Mouse (Mus musculus): ENCODE measurements around the gene Tubg2.

Tubg2 gene

GRCm38 (mm10) chr11:101138536-101139181 is 17.0 kb upstream of the Tubg2 start:
- 34% methylated on average over 15 of the region's 15 CpGs for WGBS

DNA sequence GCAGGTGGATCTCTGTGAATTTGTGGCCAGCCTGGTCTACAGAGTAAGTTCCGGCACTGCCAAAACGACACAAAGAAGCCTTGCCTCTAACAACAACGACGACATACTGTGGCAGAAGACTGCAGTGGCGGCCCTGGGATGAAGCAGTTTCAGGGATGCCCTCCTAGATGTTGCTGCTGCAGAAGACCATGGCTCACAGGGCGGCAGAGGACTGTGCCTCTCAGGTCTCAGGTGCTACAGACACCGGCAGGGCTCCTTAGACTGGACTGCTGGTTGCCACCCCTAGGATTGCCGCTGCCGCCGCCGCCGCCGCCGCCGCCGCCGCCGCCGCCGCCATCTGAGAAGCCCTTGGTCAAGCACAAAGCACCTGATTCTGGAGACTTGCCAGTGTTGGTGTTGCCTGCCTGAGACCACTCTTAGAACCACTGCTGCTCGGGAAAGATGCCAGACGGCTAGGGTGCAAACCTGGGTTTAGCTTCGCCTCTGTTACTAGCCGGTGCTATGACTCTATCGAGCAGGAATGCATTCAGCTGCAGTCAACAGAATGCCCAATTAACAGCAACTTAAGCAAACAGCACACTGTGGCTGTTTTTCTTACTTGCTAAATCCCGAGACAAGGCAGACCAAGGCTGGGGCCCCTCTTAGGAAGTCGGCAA is 15.4 kb upstream of the Tubg2 start:
- 17% methylated on average over 27 of the region's 27 CpGs for WGBS

GRCm38 (mm10) chr11:101141088-101141487 is 14.6 kb upstream of the Tubg2 start:
- WGBS = 89% methylated on average over 8 of the region's 8 CpGs

DNA sequence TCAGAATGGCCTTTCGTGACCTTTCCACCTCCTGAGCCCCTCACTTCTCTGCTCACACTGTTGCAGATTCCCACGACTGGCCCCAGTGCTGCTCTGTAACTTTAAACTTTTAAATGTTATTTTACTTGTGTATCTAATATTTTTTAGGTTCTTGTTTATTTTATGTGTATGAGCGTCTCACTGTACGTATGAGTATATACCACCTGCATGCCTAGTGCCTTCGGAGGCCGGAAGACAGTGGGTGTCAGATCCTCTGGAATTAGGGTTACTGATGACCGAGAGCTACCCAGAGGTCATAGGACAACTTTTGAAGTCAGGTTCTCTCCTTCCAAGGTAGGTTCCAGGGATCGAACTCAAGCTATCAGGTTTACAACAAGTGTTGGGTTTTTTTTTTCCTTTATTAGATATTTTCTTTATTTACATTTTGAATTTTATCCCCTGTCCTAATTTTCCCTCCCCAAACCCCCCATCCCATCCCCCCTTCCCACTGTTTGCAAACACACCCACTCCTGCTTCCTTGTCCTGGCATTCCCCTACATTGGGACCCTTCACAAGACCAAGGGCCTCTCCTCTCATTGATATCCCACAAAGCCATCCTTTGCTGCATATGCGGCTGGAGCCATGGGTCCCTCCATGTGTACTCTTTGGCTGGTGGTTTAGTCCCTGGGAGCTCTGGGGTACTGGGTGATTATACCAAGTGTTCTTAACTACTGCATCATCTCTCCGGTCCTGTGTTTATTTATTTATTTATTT is 13.3 kb upstream of the Tubg2 start:
- WGBS = 96% methylated on average over 10 of the region's 10 CpGs

GRCm38 (mm10) chr11:101143338-101144225 is 12.1 kb upstream of the Tubg2 start:
- WGBS = 24% methylated on average over 19 of the region's 19 CpGs

DNA sequence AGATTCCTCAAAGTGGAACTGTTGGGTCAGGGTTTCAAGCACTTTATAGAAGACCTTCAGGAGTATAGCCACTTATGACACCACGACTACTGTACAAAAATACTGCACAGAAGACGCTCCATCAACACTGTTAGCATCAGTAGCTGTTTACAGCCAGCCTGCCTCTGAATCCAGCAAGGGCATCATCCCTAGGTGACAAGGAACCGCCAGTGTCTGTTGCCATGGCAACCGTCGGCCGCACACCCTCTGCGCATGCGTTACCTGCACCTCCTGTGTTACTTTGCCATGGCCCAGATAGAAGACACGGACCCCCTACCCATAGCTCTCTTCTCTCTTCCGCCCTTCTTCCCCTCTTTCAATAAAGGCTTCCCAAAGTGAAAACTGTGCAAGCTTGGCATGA is 9.3 kb upstream of the Tubg2 start:
- WGBS = 31% methylated on average over 10 of the region's 10 CpGs

GRCm38 (mm10) chr11:101148751-101149150 is 7.0 kb upstream of the Tubg2 start:
- WGBS = 82% methylated on average over 10 of the region's 10 CpGs

- 62% methylated on average over 9 of the region's 9 CpGs for WGBS
Measured at GRCm38 (mm10) chr11:101149178-101150105, 6.3 kb upstream of the Tubg2 start.

GRCm38 (mm10) chr11:101151063-101151462 is 4.6 kb upstream of the Tubg2 start:
- WGBS = 57% methylated on average over 2 of the region's 2 CpGs

GRCm38 (mm10) chr11:101152825-101153224 is 2.9 kb upstream of the Tubg2 start:
- 73% methylated on average over 1 of the region's 1 CpGs for WGBS

DNA sequence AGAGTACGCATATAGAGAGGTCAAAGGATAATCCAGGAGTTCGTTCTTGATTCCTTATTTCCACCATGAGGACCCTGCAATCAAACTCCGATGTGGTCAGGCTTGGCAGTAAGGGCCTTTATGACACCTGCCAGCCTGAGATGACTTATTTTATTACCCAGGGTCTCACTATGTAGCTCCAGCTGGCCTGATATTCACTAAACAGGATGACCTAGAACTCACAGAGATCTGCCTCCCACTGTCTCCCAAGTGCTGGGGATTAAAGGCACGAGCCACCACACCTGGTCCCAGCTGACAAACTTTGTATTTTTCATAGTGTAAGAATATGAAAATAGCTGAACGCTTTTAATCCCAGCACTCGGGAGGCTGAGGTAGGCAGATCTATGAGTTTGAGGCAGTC is 556 bp upstream of the Tubg2 start:
- 74% methylated on average over 6 of the region's 6 CpGs for WGBS

DNA sequence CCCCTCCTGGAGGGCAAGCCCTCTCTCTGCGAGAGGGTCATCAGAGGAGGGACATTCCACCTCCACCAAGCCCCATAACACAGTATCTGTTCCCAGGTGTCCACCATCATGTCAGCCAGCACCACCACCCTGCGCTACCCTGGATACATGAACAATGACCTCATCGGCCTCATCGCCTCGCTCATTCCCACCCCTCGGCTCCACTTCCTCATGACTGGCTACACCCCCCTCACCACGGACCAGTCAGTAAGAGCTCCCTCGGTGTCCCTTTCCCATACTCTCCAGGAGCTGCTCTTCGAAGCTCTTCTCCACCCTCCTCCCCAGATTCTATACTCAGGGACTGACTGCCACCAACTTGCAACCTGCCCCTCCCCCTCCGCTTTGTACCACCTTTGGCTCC is 4.4 kb downstream of the Tubg2 start:
- WGBS = 79% methylated on average over 10 of the region's 10 CpGs

DNA sequence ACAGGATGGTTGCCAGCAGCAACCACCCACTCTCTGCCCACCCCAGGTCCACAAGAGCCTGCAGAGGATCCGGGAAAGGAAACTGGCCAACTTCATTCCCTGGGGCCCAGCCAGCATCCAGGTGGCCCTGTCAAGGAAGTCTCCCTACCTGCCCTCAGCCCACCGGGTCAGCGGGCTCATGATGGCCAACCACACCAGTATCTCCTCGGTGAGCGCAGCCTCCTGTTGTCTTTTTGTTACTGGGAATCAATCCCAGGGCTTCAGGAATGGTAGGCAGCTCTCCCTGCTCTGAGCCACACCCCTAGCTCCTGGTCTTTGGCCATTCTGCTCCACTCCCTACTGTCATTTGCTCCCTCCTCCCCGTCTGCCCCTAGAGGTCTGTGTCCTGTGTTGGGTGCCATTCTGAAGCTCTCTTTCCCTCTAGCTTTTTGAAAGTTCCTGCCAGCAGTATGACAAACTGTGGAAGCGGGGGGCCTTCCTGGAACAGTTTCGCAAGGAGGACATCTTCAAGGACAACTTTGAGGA is 5.3 kb downstream of the Tubg2 start:
- WGBS = 77% methylated on average over 8 of the region's 8 CpGs

DNA sequence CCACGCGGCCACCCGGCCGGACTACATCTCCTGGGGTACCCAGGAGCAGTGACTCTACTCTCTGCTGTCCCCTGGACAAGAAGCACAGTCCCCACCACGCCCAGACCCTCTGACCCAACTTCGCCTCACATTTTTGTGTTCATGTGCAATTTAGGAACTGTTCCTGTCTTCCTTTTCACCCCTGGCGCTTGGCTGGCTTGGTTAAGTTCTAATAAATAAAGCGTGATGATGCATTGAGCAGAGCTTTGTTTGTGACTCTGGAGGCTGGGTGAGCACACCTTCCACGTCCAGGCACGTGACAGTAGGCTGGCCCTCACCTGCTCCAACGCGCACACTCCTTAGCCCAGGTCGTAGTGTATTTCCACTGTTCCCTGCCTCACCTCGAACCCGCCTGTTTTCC is 5.8 kb downstream of the Tubg2 start:
- 95% methylated on average over 15 of the region's 15 CpGs for WGBS

DNA sequence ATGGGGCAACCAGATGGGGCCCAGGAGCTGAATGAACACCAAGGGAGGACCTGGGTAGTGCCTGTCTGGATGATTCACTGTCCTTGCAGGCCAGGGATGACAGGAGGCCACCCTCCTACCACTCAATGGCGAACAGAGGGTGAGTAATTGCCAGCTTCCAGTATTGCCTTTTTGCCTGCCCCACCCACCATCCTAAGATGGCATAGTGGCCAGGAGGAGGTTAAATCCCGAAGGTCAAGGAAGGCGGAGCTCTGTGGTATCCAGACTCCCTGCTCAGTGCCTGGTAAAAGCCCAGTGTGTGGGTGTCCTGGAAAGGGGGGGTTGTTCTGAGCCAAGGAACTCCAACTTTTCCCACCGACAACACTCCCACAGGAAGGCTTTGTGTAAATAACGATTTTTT is 6.6 kb downstream of the Tubg2 start:
- 44% methylated on average over 5 of the region's 5 CpGs for WGBS

GRCm38 (mm10) chr11:101162772-101163171 is 7.1 kb downstream of the Tubg2 start:
- WGBS = 49% methylated on average over 5 of the region's 5 CpGs

DNA sequence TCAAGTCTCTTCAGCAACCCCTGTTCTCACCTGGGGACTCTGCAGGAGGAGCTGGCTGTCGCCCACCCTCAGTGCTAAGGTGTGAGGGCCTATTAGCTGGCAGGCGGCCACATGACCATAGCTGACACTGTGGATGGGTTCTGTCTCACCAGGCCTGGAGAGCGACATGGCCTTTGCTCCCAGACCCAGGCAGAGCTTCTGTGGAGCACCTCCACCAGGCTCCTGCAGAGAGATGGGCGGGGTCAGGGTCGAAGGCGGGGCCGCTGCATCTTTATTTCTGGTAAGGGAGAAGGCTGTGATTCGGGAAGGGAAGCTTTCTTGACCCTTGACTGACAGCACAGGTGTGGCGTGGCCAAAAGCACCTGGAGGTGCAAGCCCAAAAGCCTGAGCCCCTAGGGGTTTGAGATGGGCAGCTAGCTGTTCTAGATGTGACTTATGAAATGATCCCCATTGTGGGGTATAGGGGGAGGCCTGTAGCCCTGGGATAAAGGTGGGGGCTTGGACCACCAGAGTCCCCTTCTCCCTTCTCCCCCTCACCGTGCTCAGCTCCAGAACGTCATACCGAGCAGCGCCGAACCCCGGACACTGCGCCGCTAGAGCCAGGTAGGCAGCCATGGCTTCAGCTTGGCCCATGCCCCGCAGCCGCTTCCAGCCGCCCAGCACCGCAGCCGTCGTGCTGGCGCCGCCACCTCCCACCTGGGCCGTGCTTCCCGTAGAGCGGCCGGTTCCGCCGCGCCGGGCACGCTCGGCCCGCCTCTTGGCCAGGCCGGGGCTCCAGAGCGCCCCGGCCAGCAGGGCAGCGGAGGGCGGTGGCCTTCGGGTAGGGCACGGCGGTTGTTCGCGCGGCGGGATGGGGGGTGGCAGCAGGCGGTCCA is 8.0 kb downstream of the Tubg2 start:
- 63% methylated on average over 49 of the region's 49 CpGs for WGBS

DNA sequence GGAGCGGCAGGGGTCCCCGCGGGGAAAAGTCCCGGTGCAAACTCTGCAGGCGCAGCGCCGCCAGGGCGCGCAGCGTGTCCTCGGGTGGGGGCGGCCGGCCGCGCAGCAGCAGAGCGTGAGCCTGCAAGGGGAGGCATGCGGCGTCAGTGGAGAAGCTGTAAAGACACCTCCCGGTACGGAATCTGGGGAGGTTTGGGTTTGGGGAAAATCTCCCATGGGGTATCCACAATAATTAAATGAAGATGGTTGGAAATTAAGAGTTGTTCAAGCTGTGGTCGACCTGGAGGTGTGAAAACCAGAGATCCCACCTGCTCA is 8.6 kb downstream of the Tubg2 start:
- 68% methylated on average over 21 of the region's 21 CpGs for WGBS

GRCm38 (mm10) chr11:101164677-101165580 is 9.2 kb downstream of the Tubg2 start:
- 78% methylated on average over 35 of the region's 35 CpGs for WGBS
